Mouse (Mus musculus) ES-Bruce4 (cell line): Measurements from ENCODE around the gene Pard6a. TPM values are rescaled to one million over a fixed set of nuclear protein-coding genes. Genes with fewer than 3 reads are reported as not detected.

ENCODE experiments used
- H3K27ac ChIP-seq: 2 replicates; pipeline ENCODE4 v1.5.1; 2012; ENCODE audit warnings: low read length, inconsistent platforms; ENCODE audit not compliant: insufficient read depth
- H3K27me3 ChIP-seq: 2 replicates; pipeline ENCODE4 v1.6.1; 2012; ENCODE audit warnings: mild to moderate bottlenecking, low read length, inconsistent platforms; ENCODE audit not compliant: control insufficient read depth, poor library complexity, insufficient read depth, severe bottlenecking
- H3K36me3 ChIP-seq: 2 replicates; pipeline ENCODE4 v1.6.1; 2012; ENCODE audit warnings: inconsistent platforms, mild to moderate bottlenecking, low read length, moderate library complexity; ENCODE audit not compliant: control insufficient read depth, poor library complexity, insufficient read depth, severe bottlenecking
- H3K4me1 ChIP-seq: one replicate; pipeline ENCODE4 v1.8.1; 2011; ENCODE audit warnings: low read length; ENCODE audit not compliant: control insufficient read depth, insufficient read depth
- H3K4me3 ChIP-seq: 2 replicates; pipeline ENCODE4 v1.5.1; 2011; ENCODE audit warnings: low read depth, mild to moderate bottlenecking, low read length
- H3K9ac ChIP-seq: 2 replicates; pipeline ENCODE4 v1.6.1; 2012; ENCODE audit warnings: low read depth, mild to moderate bottlenecking, inconsistent platforms; ENCODE audit not compliant: poor library complexity, severe bottlenecking
- H3K9me3 ChIP-seq: replicated peaks from 2 replicates; pipeline ENCODE4 v1.6.1; 2012; ENCODE audit warnings: mild to moderate bottlenecking, low read length, inconsistent platforms; ENCODE audit not compliant: control insufficient read depth, poor library complexity, insufficient read depth, severe bottlenecking
- CTCF ChIP-seq: IDR thresholded peaks from one replicate; pipeline ENCODE4 v1.8.1; 2011; ENCODE audit warnings: low read depth, low read length
- EP300 ChIP-seq: IDR thresholded peaks from 2 replicates; pipeline ENCODE4 v1.6.1; 2011; ENCODE audit warnings: low read depth, low read length; ENCODE audit not compliant: insufficient read depth
- POLR2A ChIP-seq: IDR thresholded peaks from one replicate; pipeline ENCODE4 v1.8.1; 2011; ENCODE audit warnings: low read length; ENCODE audit not compliant: insufficient read depth
- polyA plus RNA-seq: library from polyadenylated mRNA; stranded (reverse); fragments of >200 nt; gene quantifications from 2 replicates; pipeline ENCODE4 v1.2.4, GENCODE M21; 2011; ENCODE audit warnings: low read depth; ENCODE audit not compliant: missing spikeins, insufficient read depth, insufficient read length

Gene Pard6a
- polyA plus RNA-seq, 1 experiment, result 10.4 TPM

- no peak overlapping the region for H3K9ac ChIP-seq
- no peaks in the 10 kb centered on the region for H3K27me3 ChIP-seq
- H3K4me3 ChIP-seq, result no peak overlapping the region
- TF ChIP-seq POLR2A (no peak), CTCF (no peak), EP300 (no peak)
- H3K9me3 ChIP-seq, result no peaks in the 10 kb centered on the region
- H3K27ac ChIP-seq, result no peak overlapping the region
- H3K4me1 ChIP-seq, result no peaks in the 10 kb centered on the region
- H3K36me3 ChIP-seq, result peaks cover 11% of the 10 kb centered on the region
These were observed 4.0 kb downstream of the Pard6a start for GRCm38 (mm10) chr8:105704955-105705354.

- Histone ChIP-seq H3K27me3 (no peaks in the 10 kb centered on the region), H3K27ac (no peak overlapping the region), H3K4me3 (no peak overlapping the region), H3K36me3 (peaks cover 11% of the 10 kb centered on the region), H3K4me1 (no peaks in the 10 kb centered on the region), H3K9me3 (no peaks in the 10 kb centered on the region), H3K9ac (peak overlapping the region; percentile 81; the same call in 1 of the 2 replicates)
- TF ChIP-seq POLR2A, result no peak
- no peak for TF ChIP-seq EP300
- TF ChIP-seq CTCF, result no peak
These were observed 5.5 kb downstream of the Pard6a start for GRCm38 (mm10) chr8:105706426-105706825.

DNA sequence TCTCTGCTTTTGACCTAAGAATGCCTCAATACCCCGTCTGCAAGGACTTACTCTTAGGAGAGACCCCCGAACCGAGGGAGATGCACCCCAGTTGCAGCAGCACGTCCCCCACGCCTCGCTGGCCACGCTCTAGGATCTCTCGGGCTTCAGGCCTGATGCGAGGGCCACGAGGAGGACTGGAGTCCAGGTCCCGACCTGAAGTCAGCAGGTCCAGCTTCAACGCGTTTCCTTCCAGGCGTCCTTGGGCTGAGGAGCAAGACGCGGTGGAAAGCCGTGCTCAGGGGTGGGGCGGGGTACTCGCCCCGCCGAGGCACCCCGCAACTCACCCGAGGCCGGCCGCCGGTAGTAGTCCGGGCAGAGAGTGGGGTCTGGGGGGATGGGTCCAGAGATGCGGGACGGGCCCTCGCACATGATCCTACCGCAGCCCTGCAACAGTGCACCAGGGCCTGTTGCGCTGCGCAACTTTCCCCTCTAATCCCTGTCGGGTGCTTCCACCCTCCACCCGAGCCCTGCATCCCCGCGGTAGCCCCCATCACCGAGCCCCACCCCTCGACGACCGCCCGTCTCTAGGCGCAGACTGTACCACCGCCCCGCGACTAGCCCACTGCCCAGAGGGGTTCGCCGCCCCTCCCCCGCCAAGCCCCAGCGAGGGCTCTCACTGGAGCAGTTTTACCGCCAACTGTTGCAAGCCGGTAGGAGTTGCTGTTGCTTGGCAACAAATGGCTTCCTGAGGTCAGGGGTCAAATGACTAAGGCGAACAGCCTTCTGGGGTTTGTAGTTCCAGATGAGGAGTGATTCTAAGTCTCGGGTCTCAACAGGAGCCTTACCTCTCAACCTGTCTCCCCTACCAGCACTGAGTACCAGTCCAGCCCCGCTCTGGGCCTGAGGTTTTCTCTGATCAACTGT lies 6.8 kb downstream of the Pard6a start, which contains the start of the genes 4933405L10Rik and Enkd1:
Gene 4933405L10Rik (plus strand): TSS at position 158 of the 906 bp plus-strand sequence.
Gene Enkd1 (minus strand): TSS at position 713 of the 906 bp plus-strand sequence.
- H3K9ac ChIP-seq, result peak within 1 kb of the TSS; percentile 81
- peak within 1 kb of the TSS; percentile 69 for H3K4me3 ChIP-seq
- TF ChIP-seq CTCF, result no peak
- no peak for TF ChIP-seq POLR2A
- TF ChIP-seq EP300, result no peak
- no peaks in the 10 kb centered on the region for H3K27me3 ChIP-seq
- H3K27ac ChIP-seq, result no peak within 1 kb of the TSS
- no peaks in the 10 kb centered on the region for H3K9me3 ChIP-seq
- no peaks in the 10 kb centered on the region for H3K4me1 ChIP-seq
- H3K36me3 ChIP-seq, result peaks cover 10% of the 10 kb centered on the region

DNA sequence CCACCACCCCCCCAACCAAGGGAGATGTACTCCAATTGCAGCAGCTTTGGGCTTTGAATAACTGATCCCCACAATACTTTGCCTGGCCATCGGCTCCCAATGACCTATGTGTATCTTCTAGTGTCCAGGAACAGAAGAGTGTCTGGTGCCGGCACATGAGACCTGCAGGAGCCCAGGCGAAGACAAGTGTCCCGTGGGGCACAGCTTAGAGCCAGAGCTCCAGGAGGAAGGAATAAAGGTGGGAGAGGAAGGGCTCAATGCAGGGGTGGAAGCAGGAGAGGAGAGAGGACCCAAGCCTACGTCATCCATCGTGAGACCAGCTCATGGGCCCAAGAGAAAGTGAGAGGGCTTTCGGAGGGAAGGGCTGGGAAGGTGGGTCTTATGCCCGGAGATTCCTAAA lies 7.7 kb downstream of the Pard6a start:
- H3K9ac ChIP-seq, result no peak overlapping the region
- H3K27me3 ChIP-seq, result no peaks in the 10 kb centered on the region
- H3K9me3 ChIP-seq, result no peaks in the 10 kb centered on the region
- H3K36me3 ChIP-seq, result peaks cover under 1% of the 10 kb centered on the region
- TF ChIP-seq CTCF (no peak), EP300 (no peak), POLR2A (no peak)
- no peak overlapping the region for H3K4me3 ChIP-seq
- no peak overlapping the region for H3K27ac ChIP-seq
- no peaks in the 10 kb centered on the region for H3K4me1 ChIP-seq

DNA sequence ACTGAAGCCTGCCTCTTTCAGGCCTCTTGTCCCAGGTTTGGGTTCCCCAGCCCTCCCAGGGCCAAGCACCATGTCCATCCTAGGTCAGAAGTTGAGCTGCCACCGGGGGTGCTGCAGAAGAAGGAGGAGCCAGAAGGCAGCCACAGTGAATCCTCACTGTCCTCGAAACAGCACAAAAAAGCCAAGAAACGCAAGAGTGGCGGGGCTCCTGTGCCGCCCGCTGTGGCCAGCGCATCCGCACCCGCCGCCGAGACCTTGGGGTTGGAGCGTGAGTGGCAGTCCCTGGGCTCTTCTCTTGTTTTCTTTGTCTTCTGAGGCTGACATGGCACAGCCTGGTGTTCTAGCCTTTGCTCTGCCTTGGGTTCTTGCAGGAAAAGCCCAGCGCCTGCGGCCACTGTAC lies 8.4 kb downstream of the Pard6a start:
- Histone ChIP-seq H3K4me3 (peak overlapping the region; percentile 37), H3K4me1 (no peaks in the 10 kb centered on the region), H3K9ac (peak overlapping the region; percentile 46), H3K27ac (no peak overlapping the region), H3K9me3 (no peaks in the 10 kb centered on the region), H3K36me3 (no peaks in the 10 kb centered on the region), H3K27me3 (no peaks in the 10 kb centered on the region)
- no peak for TF ChIP-seq EP300
- no peak for TF ChIP-seq CTCF
- no peak for TF ChIP-seq POLR2A

GRCm38 (mm10) chr8:105712286-105712685 lies 11.3 kb downstream of the Pard6a start:
- Histone ChIP-seq H3K27ac (no peak overlapping the region), H3K4me1 (no peaks in the 10 kb centered on the region), H3K4me3 (no peak overlapping the region)

More at GRCm38 (mm10) chr8:105712286-105712685, 11.3 kb downstream of the Pard6a start:
- H3K36me3 ChIP-seq, result no peaks in the 10 kb centered on the region
- H3K27me3 ChIP-seq, result no peaks in the 10 kb centered on the region
- TF ChIP-seq POLR2A (no peak), CTCF (no peak), EP300 (no peak)
- H3K9me3 ChIP-seq, result no peaks in the 10 kb centered on the region
- H3K9ac ChIP-seq, result no peak overlapping the region
